Mouse (Mus musculus) retina, postnatal 1 day (tissue): ENCODE results near the gene Selenov.
"Not testable (repeated sequence)": the region's sequence is repeated elsewhere in the genome, so short reads cannot be mapped to it uniquely, and the experiment has no call there.

Experiments
- DNase-seq: peaks from one replicate; pipeline ENCODE4 v3.0.0-alpha.2; 2012

Selenov gene

GRCm38 (mm10) chr7:28290165-28290564 lies 821 bp downstream of the Selenov start:
- DNase-seq, result peak; percentile 63

DNA sequence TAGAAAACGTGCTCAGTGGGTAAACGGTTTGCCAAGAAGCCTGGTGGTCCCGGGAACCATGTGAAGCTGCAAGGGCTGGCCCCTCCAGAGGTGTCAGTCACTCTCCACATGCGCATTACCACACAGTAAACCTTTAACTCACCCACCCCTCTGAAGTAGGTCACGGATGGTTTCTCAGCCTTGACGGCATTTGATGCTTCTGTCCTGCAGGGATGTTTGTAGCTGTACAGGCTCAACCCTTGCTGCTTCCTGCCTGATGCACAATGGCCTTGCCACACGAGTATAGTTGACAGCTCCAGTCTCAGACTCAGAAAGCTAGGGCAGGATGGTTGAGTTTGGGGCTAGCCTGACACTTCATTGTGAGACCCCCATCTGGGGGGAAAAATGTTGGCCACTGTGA lies 10.4 kb downstream of the Selenov start:
- DNase-seq, result no peak

GRCm38 (mm10) chr7:28278279-28278652 lies 12.7 kb downstream of the Selenov start:
- DNase-seq, result no peak

DNA sequence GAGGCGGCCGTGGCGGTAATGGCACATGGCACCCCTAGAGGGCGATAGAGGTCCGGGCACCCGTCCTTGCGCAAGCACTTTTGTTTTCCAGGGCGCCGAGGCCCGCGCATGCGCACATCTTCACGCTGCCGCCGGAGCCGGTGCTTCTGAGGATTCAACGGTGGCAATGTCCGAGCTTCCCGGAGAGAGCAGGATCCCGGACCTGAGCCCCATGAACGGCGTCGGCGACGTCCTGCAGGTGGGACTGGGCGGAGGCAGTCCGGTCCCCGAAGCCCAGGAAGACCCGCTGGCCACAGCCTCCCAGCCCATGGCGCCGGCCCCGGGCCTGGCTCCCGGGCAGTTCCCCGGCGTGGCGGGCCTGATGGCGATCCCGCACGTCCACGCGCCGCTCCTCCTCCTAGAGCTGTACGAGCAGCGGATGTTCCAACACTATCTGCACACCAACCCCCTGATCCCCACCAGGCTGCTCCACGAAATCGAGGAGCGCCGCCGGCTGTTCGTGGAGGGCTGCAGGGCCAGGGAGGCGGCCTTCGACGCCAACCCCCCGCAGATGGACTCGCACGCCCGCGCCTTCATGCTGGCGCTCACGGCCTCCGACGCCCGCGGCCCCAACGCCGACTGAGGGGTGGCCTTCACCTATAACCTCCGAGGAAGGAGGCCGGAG lies 13.2 kb downstream of the Selenov start, which contains the start of gene Eid2b:
TSS of gene Eid2b (plus strand) at position 125 of the 664 bp plus-strand sequence.
- peak; percentile 95 for DNase-seq

GRCm38 (mm10) chr7:28277237-28277614 lies 13.8 kb downstream of the Selenov start:
- DNase-seq, result no peak

DNA sequence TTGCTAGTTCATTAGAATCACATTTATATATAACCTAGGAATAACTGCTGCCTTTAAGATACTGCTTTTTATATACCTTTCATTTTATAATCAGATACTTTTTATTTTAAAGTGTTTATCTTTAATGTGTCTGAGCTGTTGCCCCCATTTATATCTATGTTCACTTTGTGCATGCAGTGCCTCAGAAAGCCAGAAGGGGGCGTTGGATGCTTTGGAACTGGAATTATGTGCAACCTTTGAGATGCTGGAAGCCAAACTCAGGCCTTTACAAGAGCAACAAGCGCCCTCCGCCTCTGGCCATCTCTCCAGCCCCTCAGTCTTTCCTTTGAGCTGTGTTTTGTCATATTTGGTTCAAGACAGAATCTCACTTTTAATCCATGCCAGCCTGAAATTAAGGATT lies 19.2 kb downstream of the Selenov start:
- DNase-seq, result no peak

DNA sequence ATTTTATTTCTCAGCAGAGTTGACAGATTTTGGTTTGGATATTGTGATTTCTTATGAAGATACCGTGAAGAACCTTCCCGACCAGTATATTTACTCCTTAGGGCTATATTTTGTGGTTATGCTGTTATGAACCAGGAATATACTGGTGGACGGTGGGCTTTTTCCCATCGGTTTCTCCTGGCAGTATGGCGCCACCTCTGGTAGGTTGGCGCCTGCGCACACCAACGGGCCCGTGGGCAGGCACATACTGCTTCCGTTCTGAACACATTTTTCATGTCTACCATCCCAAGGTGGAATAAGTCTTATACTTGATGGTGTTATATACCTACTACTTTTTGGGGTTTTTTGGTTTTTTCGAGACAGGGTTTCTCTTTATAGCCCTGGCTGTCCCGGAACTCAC lies 21.6 kb downstream of the Selenov start:
- peak; percentile 34 for DNase-seq

DNA sequence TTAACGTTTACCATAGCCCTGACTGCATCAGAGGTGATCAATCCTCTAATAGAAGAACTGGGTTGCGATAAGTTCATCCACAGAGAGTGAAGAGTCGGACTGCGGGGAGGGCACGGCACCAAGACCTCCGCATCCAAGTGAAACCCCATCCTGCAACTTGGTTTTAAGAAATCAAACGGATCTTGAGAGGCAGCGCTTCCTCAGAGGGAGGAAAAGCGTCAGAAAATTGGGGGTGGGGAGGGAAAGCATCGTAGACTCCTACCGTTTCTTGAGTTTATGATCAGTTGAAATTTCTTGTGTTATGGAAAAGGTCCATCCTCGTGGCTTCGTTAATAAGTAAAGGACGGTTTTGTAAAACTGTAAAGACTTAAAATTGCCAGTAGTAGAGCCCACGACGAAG lies 22.4 kb downstream of the Selenov start:
- DNase-seq, result no peak

- DNase-seq, result peak; percentile 60
These were observed 22.9 kb downstream of the Selenov start for GRCm38 (mm10) chr7:28268042-28268531.

DNA sequence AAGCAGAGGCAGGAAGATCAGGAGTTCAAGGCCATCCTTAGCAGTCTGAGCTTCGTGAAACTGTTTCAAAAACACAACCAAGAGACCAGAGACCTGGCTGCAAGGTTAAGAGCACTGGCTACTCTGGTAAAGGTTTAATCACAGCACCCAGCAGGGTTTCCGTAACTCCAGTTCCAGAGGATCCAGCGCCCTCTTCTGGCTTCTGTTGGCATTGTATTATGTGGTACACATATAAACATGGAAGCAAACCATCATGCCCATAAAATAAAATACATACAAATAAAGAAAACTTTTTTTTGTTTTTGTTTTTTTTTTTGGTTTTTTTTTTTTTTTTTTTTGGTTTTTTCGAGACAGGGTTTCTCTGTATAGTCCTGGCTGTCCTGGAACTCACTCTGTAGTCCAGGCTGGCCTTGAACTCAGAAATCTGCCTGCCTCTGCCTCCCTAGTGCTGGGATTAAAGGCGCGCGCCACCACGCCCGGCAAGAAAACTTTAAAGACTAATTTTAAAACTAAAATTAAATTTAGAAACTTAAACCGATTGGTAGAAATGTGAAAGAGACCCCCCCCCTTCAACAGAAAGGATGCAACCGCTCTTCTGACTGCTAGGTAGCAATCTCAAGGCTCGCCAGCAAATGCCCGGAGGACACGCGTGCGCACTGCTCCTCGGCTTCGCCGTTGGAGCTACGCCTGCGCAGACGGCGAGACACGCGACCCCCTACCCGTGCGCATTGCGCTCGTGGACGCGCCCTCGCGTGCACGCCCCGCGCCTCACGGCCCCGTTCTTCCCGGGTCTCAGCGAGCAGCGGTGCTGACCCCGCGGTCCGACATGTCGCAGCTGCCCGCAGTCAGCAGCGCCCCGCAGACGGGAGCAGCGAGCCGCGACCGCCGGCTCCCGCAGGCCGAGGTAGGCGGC lies 23.6 kb downstream of the Selenov start, which contains the start of gene Eid2:
TSS of gene Eid2 (plus strand) at position 753 of the 913 bp plus-strand sequence.
- peak; percentile 94 for DNase-seq

- DNase-seq, result no peak
These were observed 25.6 kb downstream of the Selenov start for GRCm38 (mm10) chr7:28265391-28265790.

- DNase-seq, result peak; percentile 82
These were observed 27.2 kb downstream of the Selenov start for GRCm38 (mm10) chr7:28263786-28264185.

GRCm38 (mm10) chr7:28262861-28263260 lies 28.1 kb downstream of the Selenov start:
- no peak for DNase-seq

GRCm38 (mm10) chr7:28255476-28255875 lies 35.5 kb downstream of the Selenov start:
- peak; percentile 29 for DNase-seq

- DNase-seq, result no peak
These were observed 36.4 kb downstream of the Selenov start for GRCm38 (mm10) chr7:28254591-28254990.

- DNase-seq, result no peak
These were observed 39.0 kb downstream of the Selenov start for GRCm38 (mm10) chr7:28251976-28252375.

DNA sequence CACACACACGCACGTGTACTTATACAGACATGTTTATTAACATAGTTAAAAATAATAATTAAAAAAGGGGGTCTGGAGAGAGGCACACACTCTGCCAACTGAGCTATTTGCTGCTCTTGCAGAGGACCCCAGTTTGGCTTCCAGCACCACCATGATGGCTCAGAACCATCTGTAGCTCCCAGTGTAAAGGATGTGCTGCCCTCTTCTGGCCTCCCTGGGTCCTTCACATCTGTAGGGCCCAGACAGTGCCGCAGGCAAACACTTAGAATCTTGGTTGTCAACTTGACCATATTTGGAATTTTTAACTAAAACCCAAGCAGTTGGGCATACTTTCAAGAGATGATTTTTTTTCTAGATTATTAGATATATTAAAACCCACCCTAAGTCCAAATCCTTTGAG lies 42.0 kb downstream of the Selenov start:
- no peak for DNase-seq

DNA sequence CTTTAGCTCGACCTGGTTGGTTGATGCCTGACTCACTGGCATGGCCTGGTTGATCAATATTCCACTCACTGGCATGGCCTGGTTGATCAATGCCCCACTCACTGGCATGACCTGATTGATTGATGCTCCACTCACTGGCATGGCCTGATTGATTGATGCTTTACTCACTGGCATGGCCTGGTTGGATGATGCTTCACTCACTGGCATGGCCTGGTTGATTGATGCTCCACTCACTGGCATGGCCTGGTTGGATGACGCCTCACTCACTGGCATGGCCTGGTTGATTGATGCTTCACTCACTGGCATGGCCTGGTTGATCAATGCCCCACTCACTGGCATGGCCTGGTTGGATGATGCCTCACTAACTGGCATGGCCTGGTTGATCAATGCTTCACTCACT lies 47.0 kb downstream of the Selenov start:
- not testable (repeated sequence) for DNase-seq
